Mouse (Mus musculus): ENCODE measurements at regions not wholly inside any gene's neighbourhood (a gene's known extent, or its start where the extent isn't known, plus 50 kb on each side); places are given as distances from the start of the nearest gene placed in this dataset.
A peak's percentile ranks its signal among the peaks of the same experiment; 100 is the strongest.

- no peak for DNase-seq
These were observed 210.9 kb downstream of the Lrig3 start for GRCm38 (mm10) chr10:126176759-126177473.

- no peak for DNase-seq
These were observed 216.4 kb downstream of the Lrig3 start for GRCm38 (mm10) chr10:126182386-126182785.

- DNase-seq: no peak
These were observed 218.0 kb downstream of the Lrig3 start for GRCm38 (mm10) chr10:126183961-126184360.

GRCm38 (mm10) chr10:126185410-126185809 is 219.4 kb downstream of the Lrig3 start:
- no peak for DNase-seq

GRCm38 (mm10) chr10:126186086-126186485 is 220.1 kb downstream of the Lrig3 start:
- DNase-seq: peak; percentile 53 to 57

GRCm38 (mm10) chr10:126189001-126189400 is 223.0 kb downstream of the Lrig3 start:
- DNase-seq: no peak

Measured in kidney, postnatal 4 days (tissue).